Mouse (Mus musculus) activated CD4-positive, CD25-positive, alpha-beta regulatory T cell (primary cell): ENCODE measurements around the gene Trp53rkb. TPM values are rescaled to one million over a fixed set of nuclear protein-coding genes. Genes with fewer than 3 reads are reported as not detected.

Experiments
- polyA plus RNA-seq, 2 experiments: library from polyadenylated mRNA; unstranded; fragments of 100-300 nt; shearing (Covaris generic); gene quantifications; one replicate each; pipeline ENCODE4 v1.2.1; 2017

The Trp53rkb gene
- polyA plus RNA-seq, result 10 to 100 TPM in 1 of 2 experiments, 1 to 10 TPM in 1; 8.3 to 10.3 TPM

DNA sequence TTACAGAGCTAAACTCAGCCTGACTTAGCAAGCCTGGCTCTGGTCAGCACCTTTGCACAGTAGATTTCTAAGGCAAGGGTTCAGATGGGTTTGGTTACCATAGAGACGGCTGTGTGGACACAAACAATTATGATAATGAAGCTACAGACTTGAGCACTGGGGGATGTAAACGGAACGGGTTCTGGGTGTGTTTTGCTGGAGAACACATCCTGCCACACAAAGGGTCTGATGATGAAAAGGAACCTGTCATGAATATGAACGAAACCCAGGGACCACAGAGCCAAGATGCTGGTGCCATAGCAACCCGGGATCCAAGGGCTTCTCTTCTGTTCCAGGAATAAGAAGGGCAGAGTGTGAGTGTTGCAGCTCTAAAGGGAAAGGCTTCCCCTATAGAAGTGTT lies at the start of gene Trp53rkb:
Gene Trp53rkb, plus strand, starts transcription at position 177 of the 400 bp plus-strand sequence.

DNA sequence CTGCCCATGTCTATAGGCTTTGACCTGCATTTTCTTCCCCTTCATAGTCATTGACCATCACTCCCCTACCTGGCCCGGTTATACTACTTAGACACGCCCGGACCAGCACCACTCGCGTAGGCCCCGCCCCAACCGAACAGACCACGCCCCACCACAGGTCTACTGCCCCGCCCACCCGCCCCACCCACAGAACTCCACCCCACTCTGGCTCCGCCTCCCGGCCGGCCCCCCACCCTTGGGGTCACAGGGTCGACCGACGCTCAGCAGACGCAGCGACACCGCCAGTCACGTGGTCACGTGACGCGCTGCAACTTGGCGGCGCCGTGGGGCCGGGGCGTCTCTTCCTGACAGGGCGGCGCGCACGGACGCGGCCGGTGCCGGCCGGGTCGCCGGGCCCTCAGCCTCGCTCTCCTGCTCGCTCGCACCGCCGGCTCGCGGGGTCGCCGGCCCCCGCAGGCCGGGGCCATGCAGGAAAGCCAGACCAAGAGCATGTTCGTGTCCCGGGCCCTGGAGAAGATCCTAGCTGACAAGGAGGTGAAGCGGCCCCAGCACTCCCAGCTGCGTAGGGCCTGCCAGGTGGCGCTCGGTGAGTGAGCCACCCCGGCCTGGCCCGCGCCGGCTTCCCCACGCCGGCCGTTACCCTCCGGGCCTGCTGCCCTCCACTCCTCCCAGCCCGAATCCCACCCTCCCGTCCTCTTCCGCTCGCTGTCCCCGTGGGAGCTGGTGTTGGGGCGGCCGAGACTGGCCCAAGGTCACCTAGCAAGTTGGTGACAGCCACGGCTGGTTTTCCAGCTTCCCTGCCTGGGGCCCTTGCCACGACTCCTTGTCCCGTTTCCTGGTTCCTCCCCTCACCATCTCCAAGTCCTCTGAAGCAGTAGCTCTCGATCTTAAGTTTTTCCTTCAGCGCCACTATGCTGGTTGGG lies 13.2 kb downstream of the Trp53rkb start, which contains the start of gene Arfgef2:
Gene Arfgef2, plus strand, starts transcription at position 339 of the 923 bp plus-strand sequence.

Other genes starting within 250 kb of the Trp53rkb start
- 100 to 1,000 TPM in 1 of 2 experiments, 10 to 100 TPM in 1; 87.1 to 180 TPM for gene Prex1, start 78.7 kb upstream of the Trp53rkb start, polyA plus RNA-seq
- gene Arfgef2, start 13.1 kb downstream of the Trp53rkb start, polyA plus RNA-seq, result 10 to 100 TPM in 1 of 2 experiments, 1 to 10 TPM in 1; 9.8 to 18.4 TPM
- gene Cse1l, start 113.5 kb downstream of the Trp53rkb start, polyA plus RNA-seq, result 10 to 100 TPM; 57.2 to 85.9 TPM
- 10 to 100 TPM; 59.4 to 62.8 TPM for gene Stau1, start 203.8 kb downstream of the Trp53rkb start, polyA plus RNA-seq
- 10 to 100 TPM; 66.1 to 72.9 TPM for gene Ddx27, start 222.7 kb downstream of the Trp53rkb start, polyA plus RNA-seq